Mouse (Mus musculus) c-Kit-negative CD71-positive TER-119-positive erythroid progenitor cells, embryonic 14.5 days (primary cell): Measurements from ENCODE around the gene Gabra5.

Experiments
- DNase-seq: peaks from one replicate; pipeline ENCODE4 v3.0.0-alpha.2; 2013; ENCODE audit warnings: low read depth, low spot score

Gabra5 gene

DNA sequence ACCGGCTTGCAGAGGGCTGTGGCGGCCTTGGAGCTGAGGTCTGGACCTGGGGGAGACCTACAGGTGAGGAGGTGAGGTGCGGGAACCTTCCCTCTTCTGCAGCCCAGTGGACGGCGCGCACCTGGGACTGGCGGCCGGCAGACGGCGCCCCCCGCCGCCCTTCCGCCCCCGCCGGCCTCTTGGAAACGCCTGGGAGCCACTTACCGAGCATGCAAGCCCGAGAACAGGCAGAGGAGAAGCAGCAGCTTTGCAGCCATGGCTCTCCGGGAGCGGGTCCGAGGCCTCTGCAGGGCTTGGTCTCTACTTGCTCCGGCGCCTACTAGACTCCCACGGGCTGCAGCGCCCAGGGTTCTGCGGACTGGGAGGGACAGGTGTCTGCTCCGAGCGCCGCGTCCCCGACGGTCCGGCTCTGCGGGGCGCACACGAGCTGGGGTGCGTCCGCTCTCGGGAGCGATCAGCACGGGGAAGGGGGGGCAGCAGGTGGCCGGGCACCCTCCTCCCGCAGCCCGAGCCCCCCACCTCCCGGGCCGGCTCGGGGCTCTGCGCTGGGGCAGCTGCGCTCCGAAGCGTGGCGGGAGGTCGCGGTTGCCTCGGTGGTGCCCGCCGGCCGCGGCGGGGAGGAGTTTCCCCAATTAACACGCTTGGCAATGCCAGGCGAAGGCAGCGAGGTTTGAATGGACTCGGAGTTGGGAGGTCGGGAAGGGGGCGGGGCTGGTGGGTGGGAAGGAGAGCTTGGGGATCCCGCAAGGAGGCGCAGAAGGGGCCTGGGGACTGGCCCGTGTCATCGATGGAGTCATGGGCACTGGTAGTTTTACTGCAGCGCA is 123.1 kb downstream of the Gabra5 start, which contains the start of gene Gabrg3:
Gene Gabrg3, minus strand, starts transcription at position 672 of the 824 bp plus-strand sequence.
- no peak for DNase-seq

GRCm38 (mm10) chr7:57384112-57384511 is 125.7 kb downstream of the Gabra5 start:
- no peak for DNase-seq

- no peak for DNase-seq
Observed at GRCm38 (mm10) chr7:57366013-57366390, 143.9 kb downstream of the Gabra5 start.

GRCm38 (mm10) chr7:57365134-57366012 is 144.5 kb downstream of the Gabra5 start:
- no peak for DNase-seq

DNA sequence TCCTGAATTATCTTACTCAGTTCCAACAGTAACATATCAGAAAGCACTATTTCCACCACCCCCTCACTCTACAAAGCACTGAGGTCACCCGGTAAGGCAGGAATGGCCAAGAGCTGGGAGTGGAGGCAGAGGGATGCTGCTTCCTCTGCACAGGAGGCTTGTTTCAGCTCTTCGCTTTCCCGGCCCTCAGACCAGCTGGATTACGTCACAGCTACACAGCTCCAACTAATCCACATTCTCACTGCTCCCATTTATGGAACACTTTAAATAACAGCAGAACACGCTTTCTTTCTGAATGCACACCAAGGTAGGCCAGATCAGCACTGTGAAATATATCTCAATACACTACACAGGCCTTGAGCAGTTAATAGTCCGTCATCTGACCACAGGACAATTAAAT is 146.0 kb downstream of the Gabra5 start:
- no peak for DNase-seq

- no peak for DNase-seq
Observed at GRCm38 (mm10) chr7:57357871-57358540, 151.9 kb downstream of the Gabra5 start.
